ENCODE assay signal across 9 mouse cellular contexts in the genomic region with DNA sequence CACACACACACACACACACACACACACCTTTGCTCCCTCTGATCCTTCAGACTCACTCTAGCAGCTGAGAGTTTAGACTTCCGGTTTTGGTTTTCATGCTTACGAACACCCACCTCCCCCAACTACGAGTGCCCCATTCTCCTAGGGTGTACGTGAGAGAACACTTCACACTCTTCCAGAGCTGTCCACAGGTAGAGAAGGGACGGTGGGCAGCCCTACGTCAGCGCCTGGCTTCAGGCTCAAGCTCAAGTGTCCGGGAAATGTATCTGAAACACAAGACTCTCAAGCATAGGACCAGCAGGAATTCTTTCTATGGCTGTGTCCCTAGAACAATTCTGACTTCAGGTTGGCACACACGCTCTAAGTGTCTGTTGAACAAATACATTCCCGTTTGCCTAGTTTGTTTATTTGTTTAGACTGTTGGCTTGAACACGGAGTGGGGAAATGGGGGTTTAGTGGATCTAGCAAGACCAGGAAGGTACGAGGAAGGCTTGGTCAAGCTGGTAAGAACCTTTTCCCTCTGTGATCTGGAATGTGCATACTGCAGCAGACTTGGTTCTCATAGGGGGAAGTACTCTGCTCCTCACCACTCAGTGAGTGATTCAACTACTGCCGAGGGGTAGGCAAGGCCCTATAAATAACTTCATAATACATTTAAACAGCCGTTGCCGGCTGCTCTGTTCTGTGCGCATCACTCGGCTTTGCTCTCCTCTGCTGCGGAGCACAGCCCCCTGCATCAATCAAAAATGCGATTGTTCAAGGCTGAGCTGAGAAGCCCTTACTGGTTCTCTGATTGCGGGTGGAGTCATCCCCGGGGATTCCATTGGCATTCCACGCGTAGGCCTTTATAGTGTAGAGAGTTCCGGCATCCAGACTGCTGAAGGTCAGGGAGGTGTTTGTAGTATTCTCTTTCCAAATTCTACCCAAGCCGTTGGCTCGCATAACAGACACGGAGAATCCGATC. TPM values are rescaled to one million over a fixed set of nuclear protein-coding genes. Genes with fewer than 3 reads are reported as not detected.
DNase-seq lines count a peak whose midpoint lies in the region; ATAC-seq and TF ChIP-seq lines count a peak whose summit lies in the region.
"Had no signal": no experiment of that assay in that cellular context is flagged by ENCODE, and none has a peak within 500 bp of the region (broad histone marks: within the 10 kb centered on the region; RNA-seq: fewer than 3 reads in every experiment).

No protein-coding gene starts in this region.

- H3K4me2 ChIP-seq in heart, embryonic 11.5 days: peak overlapping the region; percentile 34
- H3K4me2 ChIP-seq in myocyte (ENCODE audit: low read depth): peak overlapping the region; percentile 85

- ATAC-seq in heart, embryonic 11.5 days (replicated peaks; ENCODE audit: insufficient number of reproducible peaks, low FRiP score, low TSS enrichment): peak; percentile 53; the same call in 1 of the 2 replicates

- no peak overlapping the region for H3K9ac ChIP-seq in heart, embryonic 11.5 days (ENCODE audit: low read depth, low read length)

- H3K27me3 ChIP-seq in heart, embryonic 11.5 days (ENCODE audit: control insufficient read depth, insufficient read depth, low read length): no peaks in the 10 kb centered on the region
- no peaks in the 10 kb centered on the region for H3K27me3 ChIP-seq in myocyte (ENCODE audit: control insufficient read depth, insufficient read depth, insufficient read length)

- H3K9me3 ChIP-seq in heart, embryonic 11.5 days (replicated peaks; ENCODE audit: control insufficient read depth, low read length): no peaks in the 10 kb centered on the region

- intact Hi-C loops in left cerebral cortex, postnatal 36 days (cut with DNase I): no loop called here

- no peak for TF ChIP-seq POLR2A in myocyte (IDR thresholded peaks at IDR 0.05; ENCODE audit: insufficient read length, low read depth)

- no peaks in the 10 kb centered on the region for H3K36me3 ChIP-seq in heart, embryonic 11.5 days (ENCODE audit: control insufficient read depth, insufficient read depth, low read length)
- no peaks in the 10 kb centered on the region for H3K36me3 ChIP-seq in myocyte (ENCODE audit: control insufficient read depth, insufficient read depth)

- no peak overlapping the region for H3K4me3 ChIP-seq in heart, embryonic 11.5 days (ENCODE audit: low read depth, low read length)
- no peak overlapping the region for H3K4me3 ChIP-seq in myocyte

- peak overlapping the region; percentile 73 for H3K27ac ChIP-seq in heart, embryonic 11.5 days (ENCODE audit: low read depth, low read length)

- H3K4me1 ChIP-seq in heart, embryonic 11.5 days (ENCODE audit: control insufficient read depth, insufficient read depth, low read length): peaks cover 28% of the 10 kb centered on the region

- DNase-seq in heart, adult 9 months (ENCODE audit: low spot score in 2 of 2): no peak
- peak; percentile 86 for DNase-seq in ES-CJ7 (ENCODE audit: low read depth, low spot score)
- DNase-seq in frontal cortex, postnatal 36 days (ENCODE audit: low spot score in 2 of 2): peak; percentile 33 to 46
- peak; percentile 18 to 24 for DNase-seq in left cerebral cortex, postnatal 36 days (ENCODE audit: low spot score in 2 of 2)
- peak; percentile 63 for DNase-seq in thymus, postnatal 4 days
- DNase-seq in urinary bladder, postnatal 14 days (ENCODE audit: low spot score): no peak

- 44% methylated on average over 28 of the region's 28 CpGs for WGBS in heart, embryonic 11.5 days (ENCODE audit: insufficient replicate concordance)

- no peaks in the 10 kb centered on the region for H3K79me2 ChIP-seq in myocyte (ENCODE audit: control insufficient read depth, insufficient read depth)

- no peak overlapping the region for H3ac ChIP-seq in myocyte (ENCODE audit: control insufficient read depth, insufficient read length)

TF ChIP-seq in myocyte, 11 proteins besides CTCF, POLR2A, EP300 and RAD21:
- TF ChIP-seq TCF3 (IDR thresholded peaks at IDR 0.05; ENCODE audit: insufficient read length, low read depth) (no peak), E2F4 (IDR thresholded peaks at IDR 0.05; ENCODE audit: insufficient read depth) (no peak), MYOD1 (IDR thresholded peaks at IDR 0.05; ENCODE audit: control insufficient read depth in 1 of 3, insufficient read length in 2 of 3, low read depth in 2 of 3) (peak; percentile 8 to 70 (median 45)), MYOG (IDR thresholded peaks at IDR 0.05; ENCODE audit: control insufficient read depth in 1 of 3, insufficient read depth in 1 of 3, insufficient read length in 2 of 3, low read depth in 2 of 3) (peak in 2 of 3 experiments; percentile 5 to 47), TCF12 (IDR thresholded peaks at IDR 0.05; ENCODE audit: insufficient read depth, poor library complexity, severe bottlenecking) (no peak)

RNA-seq across cellular contexts. Expression of a gene that starts 9.0 kb away (rescaled TPM):
- not detected in 2 replicates for polyA plus RNA-seq in heart, embryonic 11.5 days (2014; fragmentation: Nextera tagmentation; extraction: Ambion mirVana)
- total RNA-seq in left cerebral cortex, postnatal 36 days (2021): not detected
- polyA plus RNA-seq in myocyte (2012; fragmentation: generic; extraction: Trizol): 0.26 TPM

RNA-seq across cellular contexts. Expression of a gene that starts 30.7 kb away (rescaled TPM):
- polyA plus RNA-seq in heart, embryonic 11.5 days (2014; fragmentation: Nextera tagmentation; extraction: Ambion mirVana): 53.8 and 56.4 TPM in 2 replicates
- 10 to 100 TPM; 28.0 to 54.5 TPM for total RNA-seq in left cerebral cortex, postnatal 36 days (2021)
- polyA plus RNA-seq in myocyte (2012; fragmentation: generic; extraction: Trizol): 19.0 TPM

RNA-seq across cellular contexts. Expression of a gene that starts 40.5 kb away (rescaled TPM):
- polyA plus RNA-seq in heart, embryonic 11.5 days (2014; fragmentation: Nextera tagmentation; extraction: Ambion mirVana): 27.8 and 29.2 TPM in 2 replicates
- 10 to 100 TPM; 22.4 to 23.7 TPM for total RNA-seq in left cerebral cortex, postnatal 36 days (2021)
- polyA plus RNA-seq in myocyte (2012; fragmentation: generic; extraction: Trizol): 11.9 TPM

RNA-seq across cellular contexts. Expression of a gene that starts 58.8 kb away (rescaled TPM):
- polyA plus RNA-seq in heart, embryonic 11.5 days (2014; fragmentation: Nextera tagmentation; extraction: Ambion mirVana): 0.16 and 0.41 TPM in 2 replicates
- 1 to 10 TPM; 1.3 to 2.3 TPM for total RNA-seq in left cerebral cortex, postnatal 36 days (2021)
- polyA plus RNA-seq in myocyte (2012; fragmentation: generic; extraction: Trizol): not detected
- polyA plus RNA-seq: large intestine, adult 2 months had no signal

RNA-seq across cellular contexts. Expression of a gene that starts 59.4 kb away (rescaled TPM):
- polyA plus RNA-seq in heart, embryonic 11.5 days (2014; fragmentation: Nextera tagmentation; extraction: Ambion mirVana): not detected in 2 replicates
- not detected for total RNA-seq in left cerebral cortex, postnatal 36 days (2021)
- not detected for polyA plus RNA-seq in myocyte (2012; fragmentation: generic; extraction: Trizol)
- polyA plus RNA-seq: large intestine, adult 2 months had no signal

Comparison
In these comparisons a context has a peak if more than half of its experiments do, and no peak if none do; other contexts are left out.
1. DNase-seq: peak in ES-CJ7 (single experiment), frontal cortex, postnatal 36 days (2 of 2), left cerebral cortex, postnatal 36 days (2 of 2) and thymus, postnatal 4 days (single experiment); none in heart, adult 9 months (0 of 2) and urinary bladder, postnatal 14 days (single experiment).